Mouse (Mus musculus) adipocyte (in vitro differentiated cells): Measurements from ENCODE around the gene Tnpo3.
"Not testable (repeated sequence)": the region's sequence is repeated elsewhere in the genome, so short reads cannot be mapped to it uniquely, and the experiment has no call there.

Source experiments
- DNase-seq: peaks from one replicate; pipeline ENCODE4 v3.0.0-alpha.2; 2016; ENCODE audit warnings: low spot score

The Tnpo3 gene

DNA sequence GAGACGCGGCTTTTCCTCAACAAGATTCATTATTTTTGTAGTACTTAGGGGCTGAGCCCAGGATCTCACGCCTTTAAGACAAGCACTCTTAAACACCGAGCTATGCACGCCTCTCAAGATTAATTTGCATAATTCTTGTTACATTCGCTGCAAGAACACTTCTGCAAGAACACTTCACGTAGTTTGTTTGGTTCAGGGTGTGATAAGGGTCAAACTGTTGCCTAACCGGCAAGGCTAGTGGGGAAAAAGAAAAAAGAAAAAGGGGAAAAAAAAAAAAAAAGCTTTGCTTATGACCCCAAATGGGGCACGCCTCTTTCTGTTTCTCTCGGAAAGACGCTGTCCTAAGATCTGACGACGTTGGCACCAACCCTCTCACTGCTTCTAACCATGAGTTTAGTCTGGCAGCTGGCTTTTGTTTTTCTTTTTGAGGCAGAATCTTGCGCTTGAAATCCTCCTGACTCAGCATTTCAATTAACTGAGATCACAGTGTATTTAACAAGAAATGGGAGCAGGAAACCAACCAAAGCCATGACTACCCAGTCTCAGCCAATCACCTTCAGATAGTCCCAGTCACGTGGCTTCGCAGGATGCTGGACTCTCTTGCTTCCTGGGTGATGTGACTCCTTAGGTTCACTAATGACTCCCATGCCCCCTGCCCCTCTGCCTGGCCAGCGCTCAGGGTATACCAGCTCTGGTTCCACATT lies 11.3 kb upstream of the Tnpo3 start:
- peak; percentile 55 for DNase-seq

DNA sequence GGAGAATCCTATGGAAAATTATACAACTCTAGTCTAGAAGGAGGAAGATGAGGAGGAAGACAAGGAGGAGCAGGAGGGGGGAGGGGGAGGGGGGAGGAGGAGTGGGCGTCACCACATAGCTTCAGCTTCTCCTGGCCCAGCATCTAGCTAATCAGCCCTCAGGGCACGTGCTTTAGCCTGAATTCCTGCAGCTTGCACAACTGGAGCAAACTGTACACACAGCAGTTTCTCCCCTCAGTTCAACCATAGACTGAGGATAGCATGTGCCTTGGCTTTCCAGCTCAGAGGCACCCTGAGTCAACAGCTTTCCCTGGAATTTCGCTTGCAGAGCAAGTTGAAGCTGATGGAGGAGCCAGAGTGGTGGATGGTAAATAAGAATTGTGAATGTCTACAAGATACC lies 10.5 kb upstream of the Tnpo3 start:
- peak; percentile 70 for DNase-seq

GRCm38 (mm10) chr6:29610020-29610640 lies 443 bp upstream of the Tnpo3 start:
- peak; percentile 42 for DNase-seq

GRCm38 (mm10) chr6:29600188-29600587 lies 9.5 kb downstream of the Tnpo3 start:
- no peak for DNase-seq

- no peak for DNase-seq
Measured at GRCm38 (mm10) chr6:29595656-29596055, 14.0 kb downstream of the Tnpo3 start.

DNA sequence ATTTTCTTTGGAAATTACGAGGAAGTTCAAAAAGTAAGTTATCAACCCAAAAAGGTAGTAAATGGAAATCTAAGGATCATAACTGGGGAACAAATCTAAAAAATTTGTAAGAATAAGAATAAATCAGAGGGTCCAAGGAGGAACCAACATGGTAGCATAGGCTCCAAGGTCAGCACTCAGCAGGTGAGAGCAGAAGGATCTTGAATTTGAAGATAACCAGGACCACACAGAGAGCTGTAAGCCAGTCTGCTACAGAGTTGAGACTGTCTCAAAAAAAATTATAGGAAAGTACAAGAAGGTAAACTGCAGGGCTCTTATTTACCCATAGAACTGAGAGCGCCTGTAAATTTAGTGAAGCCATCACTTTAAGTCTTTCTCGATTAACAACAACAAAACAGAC lies 28.5 kb downstream of the Tnpo3 start:
- DNase-seq: no peak

DNA sequence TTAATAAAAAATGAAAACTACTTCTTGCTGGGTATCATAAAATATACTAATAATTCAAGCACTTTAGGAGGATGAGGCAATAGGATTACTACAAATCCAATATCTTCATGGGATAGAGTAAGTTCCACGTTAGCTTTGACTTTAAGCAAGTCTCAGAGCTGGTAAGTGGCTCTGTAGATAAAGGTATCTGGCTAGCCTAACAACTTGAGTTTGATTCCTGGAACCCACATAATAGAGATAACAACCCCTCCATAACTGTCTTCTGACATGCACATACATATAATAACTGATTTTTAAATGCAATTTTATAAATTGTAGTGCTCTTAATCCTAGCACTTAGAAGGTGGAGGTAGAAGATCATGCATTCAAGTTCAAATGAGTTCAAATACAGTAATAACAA lies 28.9 kb downstream of the Tnpo3 start:
- no peak for DNase-seq

GRCm38 (mm10) chr6:29576388-29576787 lies 33.3 kb downstream of the Tnpo3 start:
- DNase-seq: not testable (repeated sequence)

DNA sequence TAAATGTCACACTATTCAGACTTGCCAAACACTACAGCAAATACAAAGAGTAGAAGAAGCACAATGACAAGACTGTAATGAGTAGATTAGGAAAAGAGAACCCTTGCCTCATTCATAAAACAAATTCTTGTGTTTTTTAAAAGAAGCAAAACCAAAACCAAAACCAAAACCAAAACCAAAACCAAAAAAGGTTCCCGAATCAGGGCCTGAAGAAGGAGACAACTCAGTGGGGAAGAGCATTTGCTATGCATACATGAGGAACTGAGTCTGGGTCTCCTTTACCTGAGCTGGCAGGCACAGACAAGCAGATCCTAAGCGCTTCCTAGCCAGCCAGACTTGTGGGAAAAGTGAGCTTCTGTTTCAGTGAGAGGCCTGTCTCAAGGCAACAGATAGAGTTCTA lies 52.6 kb downstream of the Tnpo3 start:
- DNase-seq: no peak

- no peak for DNase-seq
Measured at GRCm38 (mm10) chr6:29552526-29552925, 57.2 kb downstream of the Tnpo3 start.

- DNase-seq: no peak
Measured at GRCm38 (mm10) chr6:29548086-29548485, 61.6 kb downstream of the Tnpo3 start.

- DNase-seq: no peak
Measured at GRCm38 (mm10) chr6:29547582-29547981, 62.1 kb downstream of the Tnpo3 start.

GRCm38 (mm10) chr6:29545611-29546010 lies 64.1 kb downstream of the Tnpo3 start:
- no peak for DNase-seq

- no peak for DNase-seq
Measured at GRCm38 (mm10) chr6:29540956-29541355, 68.7 kb downstream of the Tnpo3 start.

DNA sequence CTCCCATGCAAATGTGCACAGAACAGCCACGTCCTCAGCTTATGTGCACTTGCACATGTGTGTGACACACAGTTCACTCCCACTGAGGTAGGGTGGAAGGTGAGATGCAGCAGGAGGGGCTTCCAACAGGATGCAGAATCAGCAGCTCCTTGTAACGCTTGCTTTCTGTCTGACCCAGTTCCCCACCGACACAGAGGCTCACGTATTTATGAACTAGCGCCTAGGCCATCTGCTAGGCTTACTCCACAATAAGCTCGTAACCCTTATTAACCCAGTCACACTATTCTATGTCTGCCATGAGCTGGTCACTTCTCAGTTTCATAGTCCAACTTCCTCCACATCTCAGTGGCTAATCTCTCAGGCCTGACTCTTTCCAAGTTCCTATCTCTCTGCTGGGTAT lies 69.5 kb downstream of the Tnpo3 start:
- DNase-seq: no peak

DNA sequence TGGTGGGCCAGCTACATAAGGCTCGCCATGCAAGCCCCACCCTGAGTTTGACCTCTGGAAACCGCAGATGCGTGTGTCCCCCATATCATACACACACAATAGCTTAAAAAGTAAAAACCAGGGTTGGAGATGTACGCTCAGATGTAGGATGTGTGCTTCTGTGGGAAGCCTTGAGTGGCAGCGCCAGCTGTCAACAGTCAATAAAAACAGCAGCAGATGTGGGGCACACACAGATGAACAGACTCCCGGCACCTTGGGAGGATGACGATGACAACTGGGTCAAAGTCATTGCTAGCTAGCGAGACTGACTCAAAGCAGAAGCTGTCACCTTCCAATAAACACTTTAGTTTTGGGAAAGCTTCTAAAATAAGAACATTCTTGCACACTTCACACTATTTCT lies 70.2 kb downstream of the Tnpo3 start:
- no peak for DNase-seq

GRCm38 (mm10) chr6:29537221-29537620 lies 72.5 kb downstream of the Tnpo3 start:
- peak; percentile 21 for DNase-seq

DNA sequence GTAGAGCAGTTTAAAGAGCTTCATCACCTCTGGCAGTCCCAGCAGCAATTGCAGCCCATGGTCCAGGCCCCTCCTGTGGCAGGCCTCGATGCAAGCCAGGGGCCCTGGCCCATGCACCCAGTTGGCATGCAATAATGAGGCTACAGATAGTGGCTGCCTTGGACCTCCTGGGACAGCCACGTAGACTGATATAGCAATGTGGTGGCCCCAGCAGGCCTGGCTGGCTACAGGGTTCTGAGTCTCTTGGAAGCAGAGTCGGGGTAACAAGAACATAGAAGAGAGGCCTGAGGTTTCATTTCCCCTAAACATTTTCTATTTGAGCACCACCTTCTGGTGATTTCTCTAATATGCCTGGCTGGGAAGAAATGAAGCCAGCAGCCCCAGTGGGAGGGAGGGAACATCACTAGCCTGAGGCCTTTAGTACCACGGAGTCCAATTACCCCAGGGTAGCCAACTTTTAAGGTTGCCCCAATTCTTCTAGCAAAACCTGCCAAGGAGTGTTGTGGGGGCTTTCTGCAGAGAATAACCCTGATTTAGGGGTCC lies 73.0 kb downstream of the Tnpo3 start:
- peak; percentile 35 for DNase-seq

- DNase-seq: no peak
Measured at GRCm38 (mm10) chr6:29535316-29535715, 74.4 kb downstream of the Tnpo3 start.

DNA sequence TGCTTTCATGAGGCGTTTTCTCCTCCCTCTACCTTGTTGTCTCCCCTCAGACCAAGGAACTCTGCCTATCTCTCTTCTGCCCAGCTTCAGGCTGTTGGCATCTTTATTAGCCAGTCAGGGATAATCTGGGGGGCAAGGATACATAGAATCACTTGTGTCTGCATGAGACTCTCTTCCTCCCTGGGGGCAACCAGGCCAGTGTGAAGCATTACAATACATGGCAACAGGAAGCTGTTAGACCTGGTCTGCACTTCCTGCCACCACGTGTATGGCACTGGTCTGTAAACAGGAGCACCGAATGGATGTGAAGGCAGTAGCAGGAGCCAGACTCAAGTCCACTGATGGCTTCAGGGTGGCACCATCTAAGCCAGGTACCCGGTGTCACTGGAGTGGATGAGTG lies 79.6 kb downstream of the Tnpo3 start:
- DNase-seq: no peak

GRCm38 (mm10) chr6:29529444-29529820 lies 80.3 kb downstream of the Tnpo3 start:
- no peak for DNase-seq

- DNase-seq: no peak
Measured at GRCm38 (mm10) chr6:29528561-29529443, 80.9 kb downstream of the Tnpo3 start.

DNA sequence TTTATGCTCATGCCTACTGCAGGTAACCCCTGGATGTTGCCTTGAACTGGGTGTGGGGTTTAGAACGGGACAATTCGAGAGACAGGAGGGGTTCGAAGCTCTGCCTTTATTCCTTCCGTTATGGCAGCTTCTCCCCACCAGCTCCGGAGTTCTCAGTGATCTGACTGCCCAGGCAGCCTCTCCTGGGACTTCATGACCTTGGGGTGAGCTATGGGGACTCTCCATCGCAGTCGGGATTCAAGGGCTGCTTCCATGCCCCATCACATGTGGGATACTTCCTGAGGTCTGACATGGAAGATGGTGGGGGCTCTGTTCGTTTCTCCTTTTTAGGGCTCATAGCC lies 81.6 kb downstream of the Tnpo3 start:
- no peak for DNase-seq
